Mouse (Mus musculus) ovary, adult 18-20 months (tissue): ENCODE measurements around the gene Eif2d.
"Not testable (repeated sequence)": the region's sequence is repeated elsewhere in the genome, so short reads cannot be mapped to it uniquely, and the experiment has no call there.

Experiments used
- DNase-seq: peaks from one replicate; pipeline ENCODE4 v3.0.0; 2022; ENCODE audit warnings: low spot score, mixed read lengths

Gene Eif2d

GRCm38 (mm10) chr1:131139102-131140095 lies 13.6 kb upstream of the Eif2d start:
- DNase-seq, result no peak

- DNase-seq, result no peak
Observed at GRCm38 (mm10) chr1:131141449-131141848, 11.5 kb upstream of the Eif2d start.

GRCm38 (mm10) chr1:131142472-131142871 lies 10.5 kb upstream of the Eif2d start:
- no peak for DNase-seq

- DNase-seq, result not testable (repeated sequence)
Observed at GRCm38 (mm10) chr1:131145222-131145621, 7.8 kb upstream of the Eif2d start.

GRCm38 (mm10) chr1:131146181-131146614 lies 6.8 kb upstream of the Eif2d start:
- no peak for DNase-seq

- DNase-seq, result no peak
Observed at GRCm38 (mm10) chr1:131149496-131149895, 3.5 kb upstream of the Eif2d start.

- no peak for DNase-seq
Observed at GRCm38 (mm10) chr1:131155456-131155855, 2.5 kb downstream of the Eif2d start.

GRCm38 (mm10) chr1:131159573-131160327 lies 6.8 kb downstream of the Eif2d start:
- not testable (repeated sequence) for DNase-seq

- DNase-seq, result no peak
Observed at GRCm38 (mm10) chr1:131161091-131161490, 8.1 kb downstream of the Eif2d start.

GRCm38 (mm10) chr1:131164427-131164826 lies 11.4 kb downstream of the Eif2d start:
- DNase-seq, result no peak

- DNase-seq, result no peak
Observed at GRCm38 (mm10) chr1:131167612-131168011, 14.6 kb downstream of the Eif2d start.

GRCm38 (mm10) chr1:131173001-131173400 lies 20.0 kb downstream of the Eif2d start:
- DNase-seq, result no peak

- no peak for DNase-seq
Observed at GRCm38 (mm10) chr1:131173809-131174208, 20.8 kb downstream of the Eif2d start.

GRCm38 (mm10) chr1:131174299-131174861 lies 21.4 kb downstream of the Eif2d start:
- DNase-seq, result no peak

- no peak for DNase-seq
Observed at GRCm38 (mm10) chr1:131175189-131175588, 22.2 kb downstream of the Eif2d start.

GRCm38 (mm10) chr1:131175819-131176218 lies 22.8 kb downstream of the Eif2d start:
- DNase-seq, result no peak

- DNase-seq, result no peak
Observed at GRCm38 (mm10) chr1:131177249-131177648, 24.3 kb downstream of the Eif2d start.

GRCm38 (mm10) chr1:131178083-131178482 lies 25.1 kb downstream of the Eif2d start:
- no peak for DNase-seq

- no peak for DNase-seq
Observed at GRCm38 (mm10) chr1:131180386-131180785, 27.4 kb downstream of the Eif2d start.

- DNase-seq, result peak; percentile 31
Observed at GRCm38 (mm10) chr1:131181642-131182527, 28.9 kb downstream of the Eif2d start.

GRCm38 (mm10) chr1:131183201-131183600 lies 30.2 kb downstream of the Eif2d start:
- no peak for DNase-seq
